Mouse (Mus musculus): ENCODE data around the gene Padi3. TPM values are rescaled to one million over a fixed set of nuclear protein-coding genes. Genes with fewer than 3 reads are reported as not detected.

Padi3 gene
- polyA plus RNA-seq, 1 experiment from 2014 or later: 0.10 TPM

DNA sequence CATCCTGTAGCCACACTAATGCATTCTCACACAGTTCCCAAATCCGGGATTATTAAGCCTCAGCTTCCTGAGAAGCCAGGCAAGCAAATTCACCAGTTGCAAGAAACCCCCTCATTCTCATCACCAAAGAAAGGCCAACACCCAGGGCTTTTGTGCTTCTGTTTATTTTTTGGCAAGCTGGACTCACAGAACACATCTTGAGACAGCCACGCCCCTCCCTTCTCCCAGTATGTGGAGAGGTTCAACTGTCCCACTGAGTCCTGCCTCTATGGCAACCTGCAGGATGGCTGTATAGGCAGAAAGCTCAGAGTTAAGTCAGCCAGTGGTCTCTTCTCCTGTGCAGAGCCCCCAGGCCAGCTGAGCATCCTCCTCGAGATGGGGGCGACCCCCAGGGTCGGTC is 25.2 kb downstream of the Padi3 start:
- no peaks in the 10 kb centered on the region for H3K36me3 ChIP-seq (ENCODE audit: insufficient read depth, low read length)
- no peaks in the 10 kb centered on the region for H3K9me3 ChIP-seq (ENCODE audit: low read length)
- no peak overlapping the region for H3K27ac ChIP-seq (ENCODE audit: low read length)
- no peak overlapping the region for H3K4me2 ChIP-seq (replicated peaks; ENCODE audit: low read depth, low read length)
- peaks cover 12% of the 10 kb centered on the region for H3K4me1 ChIP-seq (ENCODE audit: insufficient read depth, low read length)
- no peak overlapping the region for H3K4me3 ChIP-seq (ENCODE audit: low read length)
- H3K27me3 ChIP-seq (ENCODE audit: insufficient read depth, low read length): no peaks in the 10 kb centered on the region
- H3K9ac ChIP-seq (replicated peaks; ENCODE audit: low read length): no peak overlapping the region
- 80% methylated on average over 5 of the region's 5 CpGs for WGBS
- ATAC-seq (ENCODE audit: low FRiP score, low TSS enrichment): no peak

DNA sequence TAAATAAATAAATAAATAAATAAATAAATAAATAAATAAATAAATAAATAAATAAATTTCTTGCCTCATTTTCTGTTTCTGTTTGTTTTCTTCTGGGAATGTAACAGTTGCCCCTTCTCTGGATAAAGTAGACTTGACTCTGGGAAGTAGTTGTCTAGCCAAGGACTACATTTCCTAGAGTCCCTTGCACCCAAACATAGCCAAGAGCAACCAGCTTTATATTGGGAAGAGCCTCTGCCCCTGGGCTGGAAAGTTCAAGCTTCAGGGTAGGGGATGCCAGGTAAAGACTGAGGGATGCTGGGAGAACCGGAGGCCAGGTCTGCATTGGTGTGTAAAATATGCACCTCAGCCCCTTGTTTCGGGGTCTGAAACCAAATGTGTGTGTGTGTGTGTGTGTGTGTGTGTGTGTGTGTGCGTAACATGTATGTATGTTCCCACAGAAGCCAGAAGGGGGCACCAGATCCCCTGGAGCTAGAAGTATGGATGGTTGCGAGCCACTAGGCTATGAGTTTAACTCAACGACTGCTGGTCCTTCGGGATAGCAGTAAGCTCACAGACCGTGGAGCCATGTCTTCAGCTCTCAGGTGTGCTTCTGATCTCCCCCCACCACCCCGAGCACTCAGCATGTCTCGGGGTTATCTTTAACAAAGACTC is 26.0 kb downstream of the Padi3 start:
- 95% methylated on average over 9 of the region's 9 CpGs for WGBS
- Histone ChIP-seq H3K4me2 (replicated peaks; ENCODE audit: low read depth, low read length) (no peak overlapping the region), H3K4me1 (ENCODE audit: insufficient read depth, low read length) (0 out of 2 replicates have a peak, but pooled peaks cover 8% of the 10 kb centered on the region), H3K9ac (replicated peaks; ENCODE audit: low read length) (no peak overlapping the region), H3K36me3 (ENCODE audit: insufficient read depth, low read length) (no peaks in the 10 kb centered on the region), H3K9me3 (ENCODE audit: low read length) (no peaks in the 10 kb centered on the region), H3K27ac (ENCODE audit: low read length) (no peak overlapping the region), H3K27me3 (ENCODE audit: insufficient read depth, low read length) (no peaks in the 10 kb centered on the region), H3K4me3 (ENCODE audit: low read length) (no peak overlapping the region)
- ATAC-seq (ENCODE audit: low FRiP score, low TSS enrichment): no peak

DNA sequence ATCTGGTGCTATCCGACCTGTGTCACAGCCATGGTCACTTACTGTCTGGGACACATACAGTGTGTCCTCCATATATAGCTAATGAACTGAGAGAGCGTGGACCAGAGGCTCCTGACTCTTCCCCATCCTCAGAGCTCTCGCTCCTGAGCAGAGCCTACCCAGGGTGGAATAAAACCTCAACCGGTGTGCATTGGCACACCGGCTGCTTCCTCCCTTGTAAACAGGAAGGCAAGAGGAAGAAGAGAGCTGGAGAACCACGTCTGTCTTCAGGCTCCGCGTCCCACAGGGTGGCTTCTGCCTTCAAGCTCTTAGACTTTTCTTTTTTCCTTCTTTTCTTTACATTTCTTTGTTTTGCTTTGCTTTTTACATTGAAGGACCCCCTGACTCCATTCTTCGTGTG is 27.6 kb downstream of the Padi3 start:
- Histone ChIP-seq H3K27ac (ENCODE audit: low read length) (no peak overlapping the region), H3K9me3 (ENCODE audit: low read length) (no peaks in the 10 kb centered on the region), H3K4me3 (ENCODE audit: low read length) (no peak overlapping the region), H3K4me1 (ENCODE audit: insufficient read depth, low read length) (0 out of 2 replicates have a peak, but pooled peaks cover 8% of the 10 kb centered on the region), H3K9ac (replicated peaks; ENCODE audit: low read length) (no peak overlapping the region), H3K4me2 (replicated peaks; ENCODE audit: low read depth, low read length) (no peak overlapping the region), H3K27me3 (ENCODE audit: insufficient read depth, low read length) (no peaks in the 10 kb centered on the region), H3K36me3 (ENCODE audit: insufficient read depth, low read length) (no peaks in the 10 kb centered on the region)
- no peak for ATAC-seq (ENCODE audit: low FRiP score, low TSS enrichment)
- WGBS: 86% methylated on average over 9 of the region's 9 CpGs

DNA sequence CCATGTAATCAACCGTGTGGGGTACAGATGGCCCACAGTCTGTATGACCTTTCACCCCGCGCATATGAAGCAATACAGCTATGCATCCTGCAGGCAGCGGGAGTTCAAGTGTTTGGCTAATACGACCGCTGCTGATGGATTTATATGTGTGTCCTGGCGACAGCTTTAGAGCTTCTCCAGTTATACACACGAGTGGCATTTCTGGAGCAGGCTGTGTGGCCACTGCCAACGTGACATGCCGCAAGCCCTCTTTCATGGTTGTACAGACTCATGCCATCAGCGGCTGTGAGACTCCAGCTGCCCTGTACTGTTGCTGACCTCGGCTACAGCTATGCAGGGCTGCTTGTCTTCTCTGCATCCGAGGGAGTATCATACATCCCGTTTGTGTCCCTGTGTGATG is 29.9 kb downstream of the Padi3 start:
- WGBS: 40% methylated on average over 14 of the region's 14 CpGs
- no peak for ATAC-seq (ENCODE audit: low FRiP score, low TSS enrichment)
- H3K4me2 ChIP-seq (replicated peaks; ENCODE audit: low read depth, low read length): no peak overlapping the region
- H3K9me3 ChIP-seq (ENCODE audit: low read length): no peaks in the 10 kb centered on the region
- H3K27me3 ChIP-seq (ENCODE audit: insufficient read depth, low read length): no peaks in the 10 kb centered on the region
- H3K36me3 ChIP-seq (ENCODE audit: insufficient read depth, low read length): no peaks in the 10 kb centered on the region
- no peak overlapping the region for H3K27ac ChIP-seq (ENCODE audit: low read length)
- H3K4me3 ChIP-seq (ENCODE audit: low read length): no peak overlapping the region
- H3K9ac ChIP-seq (replicated peaks; ENCODE audit: low read length): no peak overlapping the region
- H3K4me1 ChIP-seq (ENCODE audit: insufficient read depth, low read length): 0 out of 2 replicates have a peak, but pooled peaks cover 8% of the 10 kb centered on the region

DNA sequence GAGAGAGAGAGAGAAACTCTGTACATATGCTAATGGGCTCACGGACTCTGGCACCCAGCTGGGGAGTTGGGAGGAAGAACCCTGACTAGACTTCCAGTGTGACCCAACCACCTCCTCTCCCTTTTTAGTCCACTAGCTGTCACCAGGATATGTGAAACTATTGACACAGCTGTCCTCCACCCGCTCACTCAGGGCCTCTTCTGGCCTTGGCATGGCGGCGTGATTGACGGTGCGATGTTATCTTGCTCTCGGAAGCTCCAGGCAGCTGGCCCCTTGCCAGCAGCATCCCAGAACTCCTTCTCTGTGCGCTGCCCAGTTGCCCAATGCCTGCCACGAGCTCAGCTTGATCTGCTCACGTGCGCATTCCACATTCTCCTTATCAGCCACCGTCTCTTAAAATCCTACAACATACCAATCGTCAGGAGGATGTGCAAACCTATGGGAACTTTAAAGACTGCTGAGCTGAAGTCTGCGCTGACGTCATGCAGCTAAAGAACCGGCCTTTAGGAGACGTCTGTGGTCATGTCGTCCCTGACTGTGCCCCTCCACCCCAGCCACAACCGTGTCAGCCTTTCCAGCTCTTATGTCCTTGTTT is 30.5 kb downstream of the Padi3 start:
- H3K27ac ChIP-seq (ENCODE audit: low read length): no peak overlapping the region
- 0 out of 2 replicates have a peak, but pooled peaks have one; percentile 52 for ATAC-seq (ENCODE audit: low FRiP score, low TSS enrichment)
- H3K4me1 ChIP-seq (ENCODE audit: insufficient read depth, low read length): 0 out of 2 replicates have a peak, but pooled peaks cover 8% of the 10 kb centered on the region
- H3K4me3 ChIP-seq (ENCODE audit: low read length): no peak overlapping the region
- H3K4me2 ChIP-seq (replicated peaks; ENCODE audit: low read depth, low read length): no peak overlapping the region
- no peaks in the 10 kb centered on the region for H3K36me3 ChIP-seq (ENCODE audit: insufficient read depth, low read length)
- H3K9me3 ChIP-seq (ENCODE audit: low read length): no peaks in the 10 kb centered on the region
- H3K27me3 ChIP-seq (ENCODE audit: insufficient read depth, low read length): no peaks in the 10 kb centered on the region
- no peak overlapping the region for H3K9ac ChIP-seq (replicated peaks; ENCODE audit: low read length)
- WGBS: 25% methylated on average over 19 of the region's 19 CpGs

DNA sequence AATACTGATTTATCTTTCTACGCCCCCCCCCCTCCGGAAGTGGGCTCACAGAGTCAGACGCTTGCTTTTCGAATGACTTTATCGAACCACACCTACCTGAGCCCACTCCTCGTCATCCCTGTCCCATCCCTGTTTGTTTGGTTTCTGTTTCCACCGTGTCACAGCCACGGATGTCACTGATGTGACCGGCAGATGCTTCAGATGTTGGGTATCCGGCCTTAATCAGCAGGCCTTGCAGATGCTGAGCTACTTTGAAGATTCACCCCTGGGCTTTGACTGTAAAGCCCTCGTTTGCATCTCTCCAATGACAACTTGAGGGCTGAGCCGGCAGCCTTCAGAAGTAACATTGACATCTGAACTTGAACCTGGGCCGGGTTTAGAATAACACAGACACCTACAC is 33.8 kb downstream of the Padi3 start:
- H3K36me3 ChIP-seq (ENCODE audit: insufficient read depth, low read length): no peaks in the 10 kb centered on the region
- no peak overlapping the region for H3K9ac ChIP-seq (replicated peaks; ENCODE audit: low read length)
- H3K4me3 ChIP-seq (ENCODE audit: low read length): no peak overlapping the region
- 55% methylated on average over 13 of the region's 13 CpGs for WGBS
- H3K27me3 ChIP-seq (ENCODE audit: insufficient read depth, low read length): no peaks in the 10 kb centered on the region
- 0 out of 2 replicates have a peak, but pooled peaks cover 12% of the 10 kb centered on the region for H3K4me1 ChIP-seq (ENCODE audit: insufficient read depth, low read length)
- H3K9me3 ChIP-seq (ENCODE audit: low read length): no peaks in the 10 kb centered on the region
- H3K27ac ChIP-seq (ENCODE audit: low read length): no peak overlapping the region
- ATAC-seq (ENCODE audit: low FRiP score, low TSS enrichment): no peak
- H3K4me2 ChIP-seq (replicated peaks; ENCODE audit: low read depth, low read length): no peak overlapping the region

DNA sequence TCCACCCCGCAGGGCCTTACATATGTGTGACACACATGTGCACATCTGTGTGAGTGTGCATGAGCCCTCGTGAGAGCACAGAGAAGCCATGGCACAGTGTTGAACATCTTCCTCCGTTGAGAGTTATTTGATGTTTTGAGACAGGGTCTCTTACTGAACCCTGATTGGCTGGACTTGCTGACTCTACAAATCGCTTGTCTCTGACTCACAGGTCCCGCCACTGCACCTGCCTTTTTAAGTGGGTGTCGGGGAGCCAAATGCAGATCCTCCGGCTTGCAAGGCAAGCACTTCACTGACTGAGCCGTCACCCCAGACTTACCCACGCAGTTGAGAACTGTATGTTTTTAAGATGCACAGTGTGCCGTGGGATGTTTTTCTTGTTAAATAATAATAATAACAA is 34.6 kb downstream of the Padi3 start:
- no peak for ATAC-seq (ENCODE audit: low FRiP score, low TSS enrichment)
- H3K9ac ChIP-seq (replicated peaks; ENCODE audit: low read length): no peak overlapping the region
- 88% methylated on average over 10 of the region's 10 CpGs for WGBS

DNA sequence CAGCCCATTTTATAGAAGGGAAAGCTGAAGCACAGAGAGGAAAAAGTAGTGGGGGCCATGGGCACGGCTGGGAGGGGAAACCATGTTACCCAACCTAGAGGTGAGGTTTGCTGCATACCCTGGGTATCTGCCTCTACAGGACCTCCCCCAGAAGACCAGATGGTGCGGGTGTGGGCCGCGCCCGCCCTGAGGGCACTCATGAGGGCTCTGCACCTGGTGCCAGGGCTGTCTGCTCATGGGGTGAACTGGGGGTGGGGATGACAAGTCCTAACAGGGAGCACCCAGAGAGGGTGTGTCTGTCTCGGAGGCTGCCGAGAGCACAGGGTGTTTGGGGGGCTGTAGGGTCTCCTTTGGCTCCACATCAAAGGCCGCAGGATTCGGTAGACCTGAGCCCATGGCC is 35.6 kb downstream of the Padi3 start:
- 83% methylated on average over 9 of the region's 9 CpGs for WGBS
- no peak for ATAC-seq (ENCODE audit: low FRiP score, low TSS enrichment)

More for the DNA sequence above, 34.6 kb downstream of the Padi3 start:
- Histone ChIP-seq H3K27ac (ENCODE audit: low read length) (no peak overlapping the region), H3K9me3 (ENCODE audit: low read length) (no peaks in the 10 kb centered on the region), H3K4me1 (ENCODE audit: insufficient read depth, low read length) (0 out of 2 replicates have a peak, but pooled peaks cover 17% of the 10 kb centered on the region), H3K4me2 (replicated peaks; ENCODE audit: low read depth, low read length) (no peak overlapping the region), H3K36me3 (ENCODE audit: insufficient read depth, low read length) (no peaks in the 10 kb centered on the region), H3K27me3 (ENCODE audit: insufficient read depth, low read length) (no peaks in the 10 kb centered on the region), H3K4me3 (ENCODE audit: low read length) (no peak overlapping the region)

DNA sequence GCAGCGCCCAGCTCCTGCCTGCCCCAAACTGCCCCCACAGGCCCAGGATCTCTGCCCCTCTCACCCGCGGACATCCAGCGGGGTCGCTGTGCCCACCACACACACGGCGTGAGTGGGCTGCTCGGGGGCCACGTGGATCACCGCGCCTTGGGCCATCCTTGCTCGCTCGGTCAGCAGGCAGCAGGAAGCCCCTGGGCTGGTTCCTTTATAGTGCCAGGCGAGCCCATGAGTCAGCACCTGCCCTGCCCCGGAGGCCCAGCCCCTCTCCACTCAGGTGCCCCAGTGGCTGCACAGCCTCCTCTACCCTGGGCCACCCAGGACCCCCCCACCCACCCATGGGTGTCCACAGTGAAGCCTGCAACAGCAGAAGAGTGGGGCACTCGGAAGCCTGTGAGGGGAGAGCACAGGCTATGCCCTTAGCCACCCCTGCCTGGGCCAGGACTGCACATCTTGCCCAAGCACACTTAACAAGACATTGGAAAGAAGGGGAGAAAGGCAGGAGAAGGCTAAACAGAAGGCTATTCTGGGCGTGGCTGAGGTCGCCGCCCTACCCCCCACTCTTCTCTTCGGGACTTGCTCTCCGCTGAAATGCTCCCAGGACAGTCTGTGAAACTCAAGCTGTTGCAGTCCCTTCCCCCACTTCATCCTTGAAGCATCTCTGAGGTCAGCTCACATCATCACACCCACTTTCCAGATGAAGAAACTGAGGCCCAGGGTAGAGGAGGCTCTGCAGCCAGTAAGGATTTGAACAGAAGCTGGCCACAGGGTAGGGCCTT is 36.2 kb downstream of the Padi3 start, which contains the start of gene Padi4:
TSS of gene Padi4 (minus strand) at position 212 of the 776 bp plus-strand sequence.
- ATAC-seq (ENCODE audit: low FRiP score, low TSS enrichment): no peak
- Histone ChIP-seq H3K4me2 (replicated peaks; ENCODE audit: low read depth, low read length) (no peak within 1 kb of the TSS), H3K4me3 (ENCODE audit: low read length) (no peak within 1 kb of the TSS), H3K9ac (replicated peaks; ENCODE audit: low read length) (no peak within 1 kb of the TSS), H3K4me1 (ENCODE audit: insufficient read depth, low read length) (peaks cover 16% of the 10 kb centered on the region), H3K27ac (ENCODE audit: low read length) (no peak within 1 kb of the TSS), H3K27me3 (ENCODE audit: insufficient read depth, low read length) (no peaks in the 10 kb centered on the region), H3K36me3 (ENCODE audit: insufficient read depth, low read length) (no peaks in the 10 kb centered on the region), H3K9me3 (ENCODE audit: low read length) (no peaks in the 10 kb centered on the region)
- WGBS: 81% methylated on average over 20 of the region's 21 CpGs

More for the DNA sequence above, 35.6 kb downstream of the Padi3 start:
- Histone ChIP-seq H3K4me2 (replicated peaks; ENCODE audit: low read depth, low read length) (no peak overlapping the region), H3K27ac (ENCODE audit: low read length) (no peak overlapping the region), H3K4me1 (ENCODE audit: insufficient read depth, low read length) (peaks cover 18% of the 10 kb centered on the region), H3K9ac (replicated peaks; ENCODE audit: low read length) (no peak overlapping the region), H3K27me3 (ENCODE audit: insufficient read depth, low read length) (no peaks in the 10 kb centered on the region), H3K4me3 (ENCODE audit: low read length) (no peak overlapping the region), H3K9me3 (ENCODE audit: low read length) (no peaks in the 10 kb centered on the region), H3K36me3 (ENCODE audit: insufficient read depth, low read length) (no peaks in the 10 kb centered on the region)
